Mouse (Mus musculus) spleen, embryonic (tissue): Measurements from ENCODE around the gene Kcnmb4.

ENCODE experiments used
- CTCF ChIA-PET: fragments of 350-600 bp; sonication (Branson Sonifier 250); formaldehyde crosslinking; loops from one replicate; lab custom pipeline; 2022; lab: Charles Lee

Kcnmb4 gene

DNA sequence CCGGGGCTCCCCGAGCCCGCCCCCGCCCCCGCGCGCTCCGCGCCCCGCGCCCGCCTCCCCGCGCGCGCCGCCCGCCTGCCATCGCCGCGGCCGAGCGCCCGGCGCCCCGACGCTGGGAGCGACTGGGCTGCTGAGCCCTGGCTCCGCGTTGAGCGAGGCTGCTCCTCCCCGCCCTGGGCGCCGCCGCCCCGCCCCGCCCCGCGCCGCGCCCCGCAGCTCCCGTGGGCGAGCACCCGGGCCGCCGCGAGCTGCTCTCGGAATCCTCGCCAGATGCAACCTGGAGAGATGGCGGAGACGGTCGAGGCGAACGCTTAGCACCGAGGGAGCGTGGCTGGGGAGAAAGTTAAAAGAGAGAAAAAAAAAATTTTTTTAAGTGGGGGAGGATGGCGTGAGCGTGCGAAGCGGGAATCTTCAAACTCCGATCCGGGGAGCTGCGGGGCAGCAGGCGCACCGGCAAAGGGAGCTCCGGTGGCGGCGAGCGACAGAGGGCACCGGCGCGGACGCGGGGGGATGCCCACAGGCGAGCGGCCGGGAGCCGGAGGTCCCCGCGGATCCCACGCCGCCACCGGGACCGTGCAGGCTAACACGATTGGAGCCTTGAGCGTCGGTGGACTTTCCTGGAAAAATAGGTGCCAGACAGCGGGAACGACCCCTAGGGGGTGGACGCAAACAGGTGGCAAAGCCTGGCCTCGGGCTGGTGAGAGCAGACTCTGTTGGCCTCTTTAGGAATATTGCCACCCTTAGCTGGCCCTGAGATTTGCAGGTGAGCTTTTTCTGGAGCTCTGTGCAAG, at the start of gene Kcnmb4:
Kcnmb4 (minus strand) TSS at position 120 of the 791 bp plus-strand sequence.
- CTCF ChIA-PET: interaction anchor here (0.7 to 1.0 kb wide), 3 partner anchors 8 to 13 kb away, joined by 3 to 4 read pairs (median 3); no protein-coding TSS in a partner anchor

GRCm38 (mm10) chr10:116519588-116519987, 45.9 kb upstream of the Kcnmb4 start:
- CTCF ChIA-PET: no interaction called here

GRCm38 (mm10) chr10:116515590-116515989, 41.9 kb upstream of the Kcnmb4 start:
- CTCF ChIA-PET: no interaction called here

DNA sequence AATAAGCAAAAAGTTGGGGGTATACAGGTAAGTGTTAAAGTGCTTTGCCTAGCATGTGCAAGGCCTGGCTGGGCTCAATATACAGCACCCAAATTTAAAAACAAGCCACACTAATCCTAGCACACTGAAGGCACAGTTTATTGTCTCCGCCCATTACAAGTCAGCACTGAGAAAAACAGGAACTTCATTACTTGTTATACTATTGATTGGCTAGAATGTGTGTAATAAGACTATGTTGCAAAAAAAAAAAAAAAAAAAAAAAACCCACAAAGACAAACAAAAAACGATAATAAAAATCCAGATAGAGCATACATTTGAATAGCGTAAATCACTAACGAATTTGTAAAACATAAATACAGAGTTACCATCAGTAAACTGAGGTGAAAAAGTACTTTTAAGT, 41.5 kb upstream of the Kcnmb4 start:
- CTCF ChIA-PET: no interaction called here

DNA sequence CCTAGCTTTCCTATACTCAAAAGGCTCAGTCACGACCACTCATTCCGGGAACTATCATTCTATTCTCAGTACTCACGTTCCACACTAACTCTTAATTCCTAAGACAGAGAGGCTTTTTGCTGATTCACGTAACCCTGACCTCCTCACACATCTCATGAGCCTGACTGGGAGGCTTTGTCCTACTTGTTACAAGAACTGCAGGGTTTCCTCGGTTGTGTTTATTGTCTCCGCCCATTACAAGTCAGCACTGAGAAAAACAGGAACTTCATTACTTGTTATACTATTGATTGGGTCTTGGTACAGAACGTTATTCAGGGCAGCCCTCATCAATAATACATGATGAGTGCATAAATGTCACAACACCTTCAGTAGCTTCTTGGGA, 39.6 kb upstream of the Kcnmb4 start:
- CTCF ChIA-PET: no interaction called here

GRCm38 (mm10) chr10:116512521-116513253, 39.0 kb upstream of the Kcnmb4 start:
- CTCF ChIA-PET: no interaction called here

DNA sequence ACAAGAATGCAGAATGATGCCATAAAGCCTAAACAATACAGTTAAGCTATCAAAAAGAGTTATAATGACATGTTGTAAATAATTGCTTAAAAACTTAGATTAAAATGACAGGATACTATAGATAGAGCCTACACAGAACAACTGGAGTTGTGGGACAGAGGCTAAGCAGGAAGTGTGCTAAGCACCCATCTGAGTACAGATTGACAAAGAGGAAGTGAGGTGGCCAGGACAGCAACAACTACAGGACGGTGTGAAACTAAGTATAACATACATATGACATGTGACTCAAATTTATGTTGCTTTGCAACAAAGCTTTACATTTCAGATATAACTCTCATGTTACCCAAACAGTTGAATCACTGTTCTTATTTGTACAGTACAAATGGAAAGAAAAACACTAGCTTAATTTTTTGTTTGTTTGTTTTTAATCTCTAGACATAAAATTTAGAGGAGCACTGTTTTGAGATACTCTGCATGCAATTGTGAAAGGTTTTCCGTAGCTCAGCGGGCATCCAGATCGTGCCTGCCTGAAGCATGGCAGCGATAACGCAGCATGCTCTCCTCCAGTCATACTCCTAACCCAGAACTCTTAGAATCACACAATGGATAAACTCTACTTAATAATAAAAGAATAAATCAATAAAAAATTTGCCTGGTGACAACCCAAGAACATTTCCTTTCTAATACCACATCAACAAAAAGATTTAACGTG, 31.8 kb upstream of the Kcnmb4 start:
- CTCF ChIA-PET: interaction anchor here (0.6 kb wide), 1 partner anchor 173 kb away, joined by 3 read pairs; no protein-coding TSS in a partner anchor

GRCm38 (mm10) chr10:116492768-116493167, 19.1 kb upstream of the Kcnmb4 start:
- CTCF ChIA-PET: no interaction called here

DNA sequence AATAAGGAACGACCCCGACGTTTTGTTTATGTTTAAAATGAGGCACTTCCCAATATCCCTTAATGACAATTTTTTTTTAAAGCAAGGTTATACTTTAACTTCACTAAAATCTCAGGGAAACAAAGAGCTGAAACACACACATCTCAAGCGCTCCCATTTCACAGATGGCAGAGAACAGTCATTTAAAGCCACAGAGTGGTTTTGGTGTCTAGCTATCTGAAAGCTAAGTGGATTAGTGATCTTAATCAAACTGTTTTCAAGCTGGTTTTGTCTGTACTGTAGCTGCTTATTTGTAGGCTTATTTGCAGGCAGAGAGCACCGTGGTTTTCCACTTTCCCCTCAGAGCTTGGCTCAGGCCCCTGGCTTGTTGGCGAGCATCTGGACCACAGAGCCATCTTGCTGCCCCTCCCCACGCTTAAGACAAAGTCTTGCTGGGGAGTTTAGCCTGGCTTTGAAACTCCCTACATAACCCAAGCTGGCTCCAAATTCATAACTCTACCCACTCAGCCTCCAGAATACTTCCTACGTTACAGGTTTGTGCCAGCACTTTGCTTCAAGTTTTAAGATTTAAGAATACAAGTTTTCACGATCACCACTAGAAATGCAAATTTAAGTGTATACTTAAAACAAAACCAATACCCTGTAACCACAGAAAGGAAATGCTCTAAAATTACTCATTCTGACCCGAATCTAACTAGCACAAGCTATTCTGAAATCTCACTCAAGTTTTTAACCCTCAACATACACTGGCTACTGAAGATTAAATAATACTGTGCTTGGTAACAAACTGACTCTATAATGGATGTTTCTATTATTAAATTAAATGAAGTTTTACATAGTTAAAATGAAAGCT, 13.4 kb upstream of the Kcnmb4 start:
- CTCF ChIA-PET: no interaction called here

GRCm38 (mm10) chr10:116481917-116482316, 8.2 kb upstream of the Kcnmb4 start:
- CTCF ChIA-PET: interaction anchor here (0.6 to 0.7 kb wide), 2 partner anchors 9 to 161 kb away, joined by 3 to 4 read pairs; partner anchors contain the start of gene Kcnmb4

GRCm38 (mm10) chr10:116480988-116481387, 7.3 kb upstream of the Kcnmb4 start:
- CTCF ChIA-PET: no interaction called here

- CTCF ChIA-PET: no interaction called here
Measured at GRCm38 (mm10) chr10:116476559-116476958, 2.9 kb upstream of the Kcnmb4 start.

GRCm38 (mm10) chr10:116475725-116476124, 2.0 kb upstream of the Kcnmb4 start:
- CTCF ChIA-PET: interaction anchor here (0.6 kb wide), 1 partner anchor 142 kb away, joined by 5 read pairs; no protein-coding TSS in a partner anchor

GRCm38 (mm10) chr10:116473071-116473758, 463 bp downstream of the Kcnmb4 start:
- CTCF ChIA-PET: interaction anchor here (0.7 to 1.0 kb wide), 3 partner anchors 9 to 13 kb away, joined by 3 to 4 read pairs (median 3); no protein-coding TSS in a partner anchor

DNA sequence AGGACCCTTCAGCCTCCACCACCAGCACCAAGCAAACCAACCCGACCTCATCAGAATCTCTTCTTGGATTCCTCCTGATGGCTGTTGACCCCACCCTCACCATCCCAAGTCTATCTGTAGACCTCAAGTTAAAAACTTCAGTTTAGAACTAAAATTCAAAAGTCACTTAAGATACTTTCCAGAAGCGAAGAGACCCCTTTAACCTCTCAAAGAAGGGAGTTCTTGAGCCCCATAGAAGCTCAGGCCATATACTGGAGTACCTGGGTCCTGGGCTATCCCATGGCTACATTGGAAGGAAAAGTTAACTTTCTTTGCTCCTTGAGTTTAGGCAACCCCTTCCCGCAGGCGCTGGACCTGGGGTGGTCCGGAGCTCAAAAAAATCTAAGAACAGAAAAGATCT, 1.1 kb downstream of the Kcnmb4 start:
- CTCF ChIA-PET: no interaction called here

- CTCF ChIA-PET: interaction anchor here (0.7 kb wide), 1 partner anchor 121 kb away, joined by 4 read pairs; no protein-coding TSS in a partner anchor
Measured at GRCm38 (mm10) chr10:116470306-116470925, 3.3 kb downstream of the Kcnmb4 start.

GRCm38 (mm10) chr10:116468094-116468493, 5.6 kb downstream of the Kcnmb4 start:
- CTCF ChIA-PET: no interaction called here

- CTCF ChIA-PET: interaction anchor here (0.6 kb wide), 1 partner anchor 235 kb away, joined by 3 read pairs; no protein-coding TSS in a partner anchor
Measured at GRCm38 (mm10) chr10:116463753-116464345, 9.8 kb downstream of the Kcnmb4 start.

- CTCF ChIA-PET: no interaction called here
Measured at GRCm38 (mm10) chr10:116461443-116461842, 12.2 kb downstream of the Kcnmb4 start.
